Mouse (Mus musculus) stomach, embryonic 14.5 days (tissue): ENCODE results near the gene Itga10. TPM values are rescaled to one million over a fixed set of nuclear protein-coding genes. Genes with fewer than 3 reads are reported as not detected.
A peak's percentile ranks its signal among the peaks of the same experiment; 100 is the strongest.

Source experiments
- ATAC-seq: fragments of 200-750 bp; cut with Nextera tagmentation; 2 replicates; pipeline ENCODE4 v1.8.0; 2017; ENCODE audit warnings: low read depth, moderate TSS enrichment; ENCODE audit not compliant: insufficient number of reproducible peaks, insufficient read depth, low FRiP score
- H3K27ac ChIP-seq: fragments of 300-500 bp; sonication (generic); 2 replicates; pipeline ENCODE4 v1.5.1; 2014; ENCODE audit warnings: mild to moderate bottlenecking, low read length, moderate library complexity, mixed read lengths
- H3K27me3 ChIP-seq: fragments of 300-500 bp; sonication (generic); 2 replicates; pipeline ENCODE4 v1.6.1; 2014; ENCODE audit warnings: low read length, control low read depth, mixed read lengths; ENCODE audit not compliant: control insufficient read depth, insufficient read depth
- H3K36me3 ChIP-seq: fragments of 300-500 bp; sonication (generic); 2 replicates; pipeline ENCODE4 v1.6.1; 2014; ENCODE audit warnings: mild to moderate bottlenecking, control low read depth, low read length, moderate library complexity, mixed read lengths; ENCODE audit not compliant: control insufficient read depth, insufficient read depth
- H3K4me1 ChIP-seq: fragments of 300-500 bp; sonication (generic); 2 replicates; pipeline ENCODE4 v1.6.1; 2014; ENCODE audit warnings: low read length, control low read depth, mixed read lengths; ENCODE audit not compliant: control insufficient read depth, insufficient read depth
- H3K4me2 ChIP-seq: fragments of 300-500 bp; sonication (generic); replicated peaks from 2 replicates; pipeline ENCODE4 v1.6.1; 2014; ENCODE audit warnings: low read depth, low read length, control low read depth
- H3K4me3 ChIP-seq: fragments of 300-500 bp; sonication (generic); 2 replicates; pipeline ENCODE4 v1.5.1; 2014; ENCODE audit warnings: low read depth, low read length, control low read depth
- H3K9ac ChIP-seq: fragments of 300-500 bp; sonication (generic); replicated peaks from 2 replicates; pipeline ENCODE4 v1.6.1; 2014; ENCODE audit warnings: low read depth, mild to moderate bottlenecking, control low read depth, low read length, moderate library complexity, mixed read lengths
- H3K9me3 ChIP-seq: fragments of 300-500 bp; sonication (generic); 2 replicates; pipeline ENCODE4 v1.6.1; 2016; ENCODE audit warnings: low read depth, low read length, control low read depth; ENCODE audit not compliant: control insufficient read depth
- WGBS: fragments of 180-500 bp; shearing (Covaris S2); extraction: QIAGEN DNeasy Blood & Tissue Kit; methylation state at CpG from one replicate; pipeline ENCODE4 v1.1.7; 2014; 5-methylcytosine and 5-hydroxymethylcytosine counted together
- polyA plus RNA-seq: library from polyadenylated mRNA; unstranded; fragments of >200 nt; fragmentation: Nextera tagmentation; extraction: Ambion mirVana; gene quantifications from 2 replicates; pipeline ENCODE4 v1.2.1, GENCODE M21; 2014

The Itga10 gene
- 0.88 and 1.00 TPM in 2 replicates for polyA plus RNA-seq

DNA sequence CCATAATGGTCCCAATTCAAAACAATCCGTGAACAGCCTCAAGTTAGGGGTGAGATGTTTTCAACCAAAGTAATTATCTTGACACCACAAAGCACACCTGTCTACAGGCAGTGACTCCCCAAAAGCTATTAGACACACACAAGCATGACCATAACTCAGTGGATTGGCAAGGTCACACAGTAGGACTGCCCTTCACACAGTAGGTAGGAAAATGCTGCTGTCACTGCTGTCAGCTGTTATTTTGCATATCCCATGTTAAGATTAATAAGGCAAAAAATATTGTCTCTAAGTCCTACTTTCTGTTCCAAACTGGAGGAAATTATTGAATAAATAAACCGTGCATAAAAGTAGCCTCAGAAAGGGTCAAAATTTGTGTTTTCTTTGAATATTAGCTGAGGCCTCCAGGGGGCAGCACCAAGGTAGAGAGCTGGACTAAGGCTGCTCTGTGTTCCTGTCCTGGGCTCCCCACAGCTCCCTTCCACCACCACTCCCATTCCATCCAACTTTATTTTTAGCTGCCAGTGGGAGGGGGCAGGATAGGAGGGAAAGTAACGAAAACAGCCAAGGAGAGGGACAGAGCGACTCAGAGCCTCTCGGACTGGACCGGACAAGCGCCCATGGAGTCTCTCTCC, at the start of gene Itga10:
Itga10 (plus strand) TSS at position 567 of the 632 bp plus-strand sequence.
- ATAC-seq, result no peak
- Histone ChIP-seq H3K4me3 (no peak within 1 kb of the TSS), H3K4me1 (no peaks in the 10 kb centered on the region), H3K4me2 (no peak within 1 kb of the TSS), H3K27ac (no peak within 1 kb of the TSS), H3K36me3 (peaks cover 18% of the 10 kb centered on the region), H3K9me3 (no peaks in the 10 kb centered on the region), H3K9ac (no peak within 1 kb of the TSS), H3K27me3 (no peaks in the 10 kb centered on the region)
- WGBS, result 47% methylated on average over 7 of the region's 7 CpGs

DNA sequence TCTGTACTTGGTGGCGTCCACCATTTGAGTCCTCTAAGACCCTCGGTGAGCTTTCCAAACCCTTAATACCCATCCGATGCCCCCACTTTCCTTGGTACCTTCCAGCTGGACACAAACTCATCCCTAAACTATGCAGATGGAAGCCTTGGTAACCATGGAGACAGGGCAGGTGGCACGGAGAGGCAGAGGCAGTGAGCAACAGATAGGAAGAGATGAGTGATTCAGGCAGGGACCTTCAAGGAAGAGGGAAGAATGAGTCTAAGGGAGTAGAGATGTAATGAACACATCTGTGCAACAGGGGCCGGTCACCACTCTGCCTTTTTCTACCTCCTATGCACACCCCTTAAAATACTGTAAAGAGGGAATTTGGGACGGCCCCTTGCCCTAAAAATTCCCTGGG, 49.7 kb upstream of the Itga10 start:
- H3K9ac ChIP-seq, result no peak overlapping the region
- peak overlapping the region; percentile 82 for H3K4me2 ChIP-seq
- H3K27me3 ChIP-seq, result no peaks in the 10 kb centered on the region
- 21% methylated on average over 6 of the region's 6 CpGs for WGBS
- no peak overlapping the region; the same call in 1 of the 2 replicates for H3K27ac ChIP-seq
- no peaks in the 10 kb centered on the region for H3K36me3 ChIP-seq
- H3K4me3 ChIP-seq, result 0 out of 2 replicates have a peak overlapping the region, but pooled peaks have one; percentile 44
- no peak for ATAC-seq
- peaks cover 28% of the 10 kb centered on the region; the same call in 1 of the 2 replicates for H3K4me1 ChIP-seq
- H3K9me3 ChIP-seq, result no peaks in the 10 kb centered on the region

DNA sequence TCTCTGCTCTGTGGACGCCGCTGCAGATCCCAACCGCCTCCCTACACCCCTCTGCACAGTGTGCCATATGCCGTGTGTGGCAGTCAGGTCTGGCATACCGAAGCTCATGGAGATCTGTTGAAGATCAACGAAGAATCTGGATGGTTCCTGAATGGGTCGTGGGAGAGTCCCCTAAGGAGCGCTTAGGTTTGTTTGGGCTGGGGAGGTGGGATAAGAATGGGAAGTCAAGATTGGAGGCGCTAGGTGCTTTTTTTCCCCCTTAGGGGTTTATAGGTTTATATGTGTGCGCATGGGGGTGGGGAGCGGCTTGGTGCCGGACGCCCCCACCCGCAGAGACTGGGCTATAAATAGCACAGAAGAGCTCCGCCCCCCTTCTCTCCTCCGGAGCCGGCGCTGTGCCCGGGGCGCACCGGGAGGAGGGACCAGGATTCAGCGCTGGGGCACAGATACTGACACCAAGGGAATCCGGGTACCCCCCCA, 49.1 kb upstream of the Itga10 start, which contains the start of gene Ankrd34a:
Ankrd34a (plus strand) TSS at position 409 of the 480 bp plus-strand sequence.
- peaks cover 28% of the 10 kb centered on the region; the same call in 1 of the 2 replicates for H3K4me1 ChIP-seq
- peak within 1 kb of the TSS; percentile 55; the same call in 1 of the 2 replicates for H3K27ac ChIP-seq
- WGBS, result under 1% methylated on average over 22 of the region's 23 CpGs

DNA sequence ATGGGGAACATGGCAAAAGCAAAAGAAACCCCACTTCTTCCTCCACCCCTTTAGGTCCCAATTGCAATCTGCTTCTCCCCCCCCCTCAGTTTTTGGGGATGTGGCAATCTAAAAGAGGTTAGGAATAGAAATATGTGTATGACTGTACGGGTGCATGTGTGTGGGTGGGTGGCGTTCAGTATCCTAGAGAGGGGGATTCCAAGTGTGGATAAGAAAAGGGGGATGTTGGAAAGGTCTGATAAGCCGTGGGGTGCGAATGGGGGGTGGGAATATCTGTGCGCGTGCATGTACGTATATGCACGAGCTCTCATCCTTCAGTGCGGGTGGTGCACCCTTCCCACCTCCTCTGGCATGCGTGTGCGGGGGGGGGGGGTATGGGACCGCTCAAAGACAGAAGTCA, 48.5 kb upstream of the Itga10 start:
- H3K4me1 ChIP-seq, result peaks cover 28% of the 10 kb centered on the region; the same call in 1 of the 2 replicates
- ATAC-seq, result no peak
- WGBS, result 2% methylated on average over 9 of the region's 12 CpGs
- H3K9ac ChIP-seq, result peak overlapping the region; percentile 46; the same call in 1 of the 2 replicates
- no peaks in the 10 kb centered on the region for H3K36me3 ChIP-seq
- H3K4me3 ChIP-seq, result peak overlapping the region; percentile 44
- peak overlapping the region; percentile 82 for H3K4me2 ChIP-seq
- H3K9me3 ChIP-seq, result no peaks in the 10 kb centered on the region
- H3K27me3 ChIP-seq, result no peaks in the 10 kb centered on the region
- no peak overlapping the region; the same call in 1 of the 2 replicates for H3K27ac ChIP-seq

More for the DNA sequence above, 49.1 kb upstream of the Itga10 start, which contains the start of gene Ankrd34a:
- H3K36me3 ChIP-seq, result no peaks in the 10 kb centered on the region
- no peaks in the 10 kb centered on the region for H3K9me3 ChIP-seq
- peak within 1 kb of the TSS; percentile 46 for H3K9ac ChIP-seq
- H3K4me2 ChIP-seq, result peak within 1 kb of the TSS; percentile 82
- no peak for ATAC-seq
- no peaks in the 10 kb centered on the region for H3K27me3 ChIP-seq
- H3K4me3 ChIP-seq, result peak within 1 kb of the TSS; percentile 44

DNA sequence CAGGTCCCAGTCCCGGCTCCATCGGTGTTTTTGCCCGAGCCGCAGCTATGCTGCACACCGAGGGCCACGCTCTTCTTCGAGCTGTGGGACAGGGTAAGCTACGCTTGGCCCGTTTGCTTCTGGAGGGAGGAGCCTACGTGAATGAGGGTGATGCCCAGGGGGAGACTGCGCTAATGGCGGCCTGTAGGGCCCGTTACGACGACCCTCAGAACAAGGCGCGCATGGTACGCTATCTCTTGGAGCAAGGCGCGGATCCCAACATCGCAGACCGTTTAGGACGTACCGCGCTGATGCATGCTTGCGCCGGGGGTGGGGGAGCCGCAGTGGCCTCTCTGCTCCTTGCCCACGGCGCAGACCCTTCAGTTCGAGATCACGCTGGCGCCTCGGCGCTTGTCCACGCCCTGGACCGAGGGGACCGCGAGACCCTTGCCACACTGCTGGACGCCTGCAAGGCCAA, 47.9 kb upstream of the Itga10 start:
- ATAC-seq, result no peak

DNA sequence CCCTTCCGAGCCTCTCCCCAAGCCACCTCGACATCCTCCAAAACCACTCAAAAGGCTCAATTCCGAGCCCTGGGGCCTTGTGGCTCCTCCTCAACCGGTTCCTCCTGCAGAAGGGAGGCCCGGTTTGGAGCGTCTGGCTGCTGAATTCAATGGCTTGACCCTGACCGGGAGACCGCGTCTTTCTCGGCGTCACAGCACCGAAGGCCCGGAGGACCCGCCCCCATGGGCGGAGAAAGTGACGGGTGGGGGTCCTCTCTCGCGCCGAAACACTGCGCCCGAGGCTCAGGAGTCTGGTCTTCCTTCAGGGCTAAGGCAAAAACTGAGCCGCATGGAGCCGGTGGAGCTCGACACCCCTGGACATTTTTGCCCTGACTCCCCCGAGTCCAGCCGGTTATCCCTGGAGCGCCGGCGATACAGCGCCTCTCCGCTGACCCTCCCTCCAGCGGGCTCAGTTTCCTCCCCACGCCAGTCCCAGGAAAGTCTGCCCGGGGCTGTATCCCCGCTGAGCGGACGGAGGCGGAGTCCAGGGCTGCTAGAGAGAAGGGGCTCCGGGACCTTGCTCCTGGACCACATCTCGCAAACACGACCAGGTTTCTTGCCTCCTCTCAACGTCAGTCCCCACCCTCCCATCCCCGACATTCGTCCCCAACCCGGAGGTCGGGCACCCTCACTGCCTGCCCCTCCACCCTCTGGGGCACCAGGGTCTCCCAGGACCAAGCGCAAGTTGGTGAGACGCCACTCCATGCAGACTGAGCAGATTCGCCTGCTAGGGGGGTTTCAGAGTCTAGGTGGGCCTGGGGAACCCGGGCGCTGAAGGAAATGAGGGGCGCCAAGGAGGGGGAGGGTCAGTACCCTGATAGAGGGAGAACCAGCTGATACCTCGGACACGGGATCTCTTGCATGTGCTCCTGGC, 47.0 kb upstream of the Itga10 start:
- Histone ChIP-seq H3K27ac (peak overlapping the region; percentile 72; the same call in 1 of the 2 replicates), H3K27me3 (no peaks in the 10 kb centered on the region), H3K9ac (peak overlapping the region; percentile 46), H3K4me3 (peak overlapping the region; percentile 44), H3K36me3 (no peaks in the 10 kb centered on the region), H3K4me1 (peaks cover 29% of the 10 kb centered on the region; the same call in 1 of the 2 replicates), H3K9me3 (no peaks in the 10 kb centered on the region), H3K4me2 (peak overlapping the region; percentile 82)
- 0 out of 2 replicates have a peak, but pooled peaks have one; percentile 16 for ATAC-seq
- WGBS, result 2% methylated on average over 54 of the region's 54 CpGs

More for the DNA sequence above, 47.9 kb upstream of the Itga10 start:
- peak overlapping the region; percentile 72; the same call in 1 of the 2 replicates for H3K27ac ChIP-seq
- WGBS, result under 1% methylated on average over 40 of the region's 40 CpGs
- no peaks in the 10 kb centered on the region for H3K9me3 ChIP-seq
- no peaks in the 10 kb centered on the region for H3K36me3 ChIP-seq
- H3K4me2 ChIP-seq, result peak overlapping the region; percentile 82
- peak overlapping the region; percentile 46 for H3K9ac ChIP-seq
- peaks cover 28% of the 10 kb centered on the region; the same call in 1 of the 2 replicates for H3K4me1 ChIP-seq
- H3K27me3 ChIP-seq, result no peaks in the 10 kb centered on the region
- H3K4me3 ChIP-seq, result peak overlapping the region; percentile 44

DNA sequence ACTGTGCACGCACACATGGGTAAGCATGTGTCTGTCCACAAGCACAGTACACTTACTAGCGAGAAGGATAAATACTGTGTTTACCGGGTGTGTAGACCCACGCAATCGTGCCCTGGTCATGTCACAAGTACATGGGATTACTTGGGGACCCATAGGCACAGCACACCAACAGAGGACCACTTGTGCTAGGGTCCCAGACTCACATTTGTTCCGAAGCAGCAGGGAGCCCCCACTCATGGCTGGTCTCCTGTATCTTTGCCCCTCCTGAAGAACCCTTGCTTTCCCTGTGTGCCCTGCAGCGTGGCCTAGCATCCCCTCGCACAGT, 46.4 kb upstream of the Itga10 start:
- no peaks in the 10 kb centered on the region for H3K27me3 ChIP-seq
- H3K4me1 ChIP-seq, result peaks cover 34% of the 10 kb centered on the region; the same call in 1 of the 2 replicates
- H3K27ac ChIP-seq, result no peak overlapping the region
- no peak for ATAC-seq
- H3K4me2 ChIP-seq, result peak overlapping the region; percentile 82
- H3K36me3 ChIP-seq, result no peaks in the 10 kb centered on the region
- H3K9ac ChIP-seq, result no peak overlapping the region
- no peaks in the 10 kb centered on the region for H3K9me3 ChIP-seq
- 57% methylated on average over 8 of the region's 8 CpGs for WGBS
- H3K4me3 ChIP-seq, result peak overlapping the region; percentile 44

DNA sequence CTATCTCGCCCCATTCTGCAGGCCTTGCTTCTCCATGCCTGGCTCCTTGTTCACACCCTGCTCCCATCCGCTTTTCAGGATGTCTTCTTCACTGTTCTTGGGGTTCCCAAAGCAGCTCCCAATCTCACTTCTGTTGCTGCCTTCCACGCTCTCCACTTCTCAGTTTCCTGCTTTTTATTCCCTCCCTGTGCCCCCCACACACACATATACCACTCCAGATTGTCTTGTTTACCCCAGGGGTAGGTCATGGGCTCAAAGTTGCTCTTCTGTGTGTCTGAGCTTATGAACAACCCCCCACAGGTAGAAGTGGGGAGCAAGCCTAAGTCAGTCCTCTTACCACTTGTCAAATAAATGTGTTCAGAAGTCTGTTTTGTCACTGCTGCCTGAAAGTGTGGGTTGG, 46.0 kb upstream of the Itga10 start:
- no peak for ATAC-seq
- H3K9me3 ChIP-seq, result no peaks in the 10 kb centered on the region
- no peak overlapping the region for H3K9ac ChIP-seq
- H3K27ac ChIP-seq, result no peak overlapping the region
- H3K4me3 ChIP-seq, result no peak overlapping the region
- no peaks in the 10 kb centered on the region for H3K27me3 ChIP-seq
- peaks cover 36% of the 10 kb centered on the region; the same call in 1 of the 2 replicates for H3K4me1 ChIP-seq
- no peak overlapping the region for H3K4me2 ChIP-seq
- WGBS, result 74% methylated on average over 3 of the region's 3 CpGs
- H3K36me3 ChIP-seq, result no peaks in the 10 kb centered on the region
